Mouse (Mus musculus) kidney, adult 2 months (tissue): Measurements from ENCODE around the gene Cetn4.

Experiments
- CTCF ChIP-seq: fragments of 200-500 bp; conservative IDR thresholded peaks from 2 replicates; pipeline ENCODE4 v1.5.1; 2011; ENCODE audit warnings: low read depth, mild to moderate bottlenecking, control low read depth, low read length, moderate library complexity, mixed read lengths; ENCODE audit not compliant: insufficient read depth, insufficient read length
- POLR2A ChIP-seq: fragments of 200-500 bp; IDR thresholded peaks from one replicate; pipeline ENCODE4 v1.6.1; 2011; ENCODE audit warnings: low read depth, low read length, control low read depth

DNA sequence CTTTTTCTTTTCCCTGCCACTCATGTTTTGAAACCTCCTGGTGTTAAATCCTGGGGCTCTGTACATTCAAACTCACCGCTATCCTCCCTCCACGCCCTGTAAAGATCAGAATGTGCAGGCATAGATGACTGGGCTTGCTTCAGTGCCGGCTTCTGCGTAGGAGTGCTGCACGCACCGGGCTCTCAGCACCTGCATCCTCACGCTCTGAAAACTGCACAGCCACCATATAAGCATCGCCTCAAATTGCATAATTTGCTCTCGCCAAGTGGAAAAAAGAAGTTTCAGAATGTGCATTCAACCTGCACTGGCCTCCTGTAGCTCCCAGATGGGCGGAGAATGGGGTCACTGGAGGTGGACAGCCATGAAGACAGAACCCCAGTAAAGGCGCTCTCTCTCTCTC lies 44.2 kb downstream of the Cetn4 start:
- TF ChIP-seq CTCF (no peak), POLR2A (no peak)
